Mouse (Mus musculus) intestine, postnatal 0 days (tissue): ENCODE results near the gene Cdip1. TPM values are rescaled to one million over a fixed set of nuclear protein-coding genes. Genes with fewer than 3 reads are reported as not detected.

ENCODE experiments used
- ATAC-seq: fragments of 200-750 bp; cut with Nextera tagmentation; 2 replicates; pipeline ENCODE4 v1.8.0; 2017; ENCODE audit warnings: mild to moderate bottlenecking, moderate TSS enrichment, moderate library complexity
- H3K27ac ChIP-seq: fragments of 300-500 bp; sonication (generic); 2 replicates; pipeline ENCODE4 v1.5.1; 2014; ENCODE audit warnings: mild to moderate bottlenecking, low read depth, low read length, moderate library complexity
- H3K27me3 ChIP-seq: fragments of 300-500 bp; sonication (generic); replicated peaks from 2 replicates; pipeline ENCODE4 v1.6.1; 2014; ENCODE audit warnings: low read length, mixed read lengths; ENCODE audit not compliant: control insufficient read depth, insufficient read depth
- H3K36me3 ChIP-seq: fragments of 300-500 bp; sonication (generic); 2 replicates; pipeline ENCODE4 v1.6.1; 2014; ENCODE audit warnings: mild to moderate bottlenecking, moderate library complexity; ENCODE audit not compliant: control insufficient read depth, insufficient read depth
- H3K4me1 ChIP-seq: fragments of 300-500 bp; sonication (generic); replicated peaks from 2 replicates; pipeline ENCODE4 v1.6.1; 2014; ENCODE audit warnings: antibody characterized with exemption, low read length, mixed read lengths; ENCODE audit not compliant: control insufficient read depth, insufficient read depth
- H3K4me2 ChIP-seq: fragments of 300-500 bp; sonication (generic); replicated peaks from 2 replicates; pipeline ENCODE4 v1.6.1; 2014; ENCODE audit warnings: low read depth, mild to moderate bottlenecking, moderate library complexity
- H3K4me3 ChIP-seq: fragments of 300-500 bp; sonication (generic); 2 replicates; pipeline ENCODE4 v1.5.1; 2014; ENCODE audit warnings: low read depth, low read length
- H3K9ac ChIP-seq: fragments of 300-500 bp; sonication (generic); 2 replicates; pipeline ENCODE4 v1.6.1; 2014; ENCODE audit warnings: mild to moderate bottlenecking, low read depth, low read length
- H3K9me3 ChIP-seq: fragments of 300-500 bp; sonication (generic); 2 replicates; pipeline ENCODE4 v1.6.1; 2016; ENCODE audit warnings: mixed run types; ENCODE audit not compliant: control insufficient read depth
- CTCF ChIP-seq: sonication (generic); IDR thresholded peaks from 2 replicates; pipeline ENCODE4 v1.5.1; 2016; ENCODE audit warnings: low read depth, mild to moderate bottlenecking, control low read depth, antibody characterized with exemption, moderate library complexity
- WGBS: fragments of 180-500 bp; shearing (Covaris S2); extraction: QIAGEN DNeasy Blood & Tissue Kit; methylation state at CpG from one replicate; pipeline ENCODE4 v1.1.7; 2014; 5-methylcytosine and 5-hydroxymethylcytosine counted together
- polyA plus RNA-seq: library from polyadenylated mRNA; unstranded; fragments of >200 nt; fragmentation: Nextera tagmentation; extraction: Ambion mirVana; gene quantifications from 2 replicates; pipeline ENCODE4 v1.2.1, GENCODE M21; 2015

Gene Cdip1
- polyA plus RNA-seq, 1 experiment from 2014 or later = 68.0 TPM

DNA sequence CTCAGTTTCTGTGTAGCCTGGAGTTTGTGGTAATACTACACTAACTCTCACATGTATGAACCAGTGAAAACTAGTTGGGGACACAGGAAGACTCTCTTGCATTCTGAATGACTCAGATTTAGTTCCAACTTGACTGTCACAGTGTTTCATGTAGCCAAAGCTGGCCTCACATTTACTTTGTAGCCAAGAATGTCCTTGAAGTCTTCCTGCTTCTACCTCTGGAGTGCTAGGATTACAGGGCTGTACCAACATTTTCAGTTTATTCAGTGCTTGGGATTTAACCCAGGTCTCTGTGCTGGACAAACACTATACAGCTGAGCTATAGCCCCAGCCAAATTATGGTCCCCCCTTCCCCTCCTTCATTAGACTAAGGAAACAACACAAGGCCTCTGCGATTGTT is 47.9 kb downstream of the Cdip1 start:
- no peaks in the 10 kb centered on the region for H3K4me1 ChIP-seq
- WGBS = 97% methylated on average over 1 of the region's 1 CpGs
- no peak for ATAC-seq

DNA sequence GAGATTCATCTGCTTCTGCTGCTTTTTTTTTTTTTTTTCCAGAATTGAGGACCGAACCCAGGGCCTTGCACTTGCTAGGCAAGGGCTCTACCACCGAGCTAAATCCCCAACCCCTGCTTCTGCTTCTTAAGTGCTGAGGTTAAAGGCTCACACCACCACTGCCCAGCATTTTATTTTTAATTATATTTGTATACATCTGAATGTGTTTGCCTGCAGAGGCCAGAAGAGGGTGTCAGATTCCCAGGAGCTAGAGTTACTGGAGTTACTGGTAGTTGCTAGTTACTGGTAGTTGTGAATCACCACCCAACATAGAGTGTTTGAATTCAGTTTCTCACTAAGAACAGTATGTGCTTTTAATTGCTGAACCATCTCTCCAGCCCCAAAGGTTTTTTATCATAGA is 50.1 kb downstream of the Cdip1 start:
- no peaks in the 10 kb centered on the region for H3K27me3 ChIP-seq
- H3K4me2 ChIP-seq = no peak overlapping the region
- no peak overlapping the region for H3K4me3 ChIP-seq
- no peak overlapping the region for H3K9ac ChIP-seq
- 85% methylated on average over 2 of the region's 2 CpGs for WGBS
- H3K4me1 ChIP-seq = no peaks in the 10 kb centered on the region
- H3K27ac ChIP-seq = no peak overlapping the region
- H3K36me3 ChIP-seq = no peaks in the 10 kb centered on the region
- ATAC-seq = no peak
- TF ChIP-seq CTCF = peak; percentile 34
- H3K9me3 ChIP-seq = no peaks in the 10 kb centered on the region

More for the DNA sequence above, 47.9 kb downstream of the Cdip1 start:
- no peak overlapping the region for H3K9ac ChIP-seq
- TF ChIP-seq CTCF = no peak
- H3K36me3 ChIP-seq = no peaks in the 10 kb centered on the region
- H3K27ac ChIP-seq = no peak overlapping the region
- no peaks in the 10 kb centered on the region for H3K9me3 ChIP-seq
- no peak overlapping the region for H3K4me3 ChIP-seq
- no peaks in the 10 kb centered on the region for H3K27me3 ChIP-seq
- no peak overlapping the region for H3K4me2 ChIP-seq

DNA sequence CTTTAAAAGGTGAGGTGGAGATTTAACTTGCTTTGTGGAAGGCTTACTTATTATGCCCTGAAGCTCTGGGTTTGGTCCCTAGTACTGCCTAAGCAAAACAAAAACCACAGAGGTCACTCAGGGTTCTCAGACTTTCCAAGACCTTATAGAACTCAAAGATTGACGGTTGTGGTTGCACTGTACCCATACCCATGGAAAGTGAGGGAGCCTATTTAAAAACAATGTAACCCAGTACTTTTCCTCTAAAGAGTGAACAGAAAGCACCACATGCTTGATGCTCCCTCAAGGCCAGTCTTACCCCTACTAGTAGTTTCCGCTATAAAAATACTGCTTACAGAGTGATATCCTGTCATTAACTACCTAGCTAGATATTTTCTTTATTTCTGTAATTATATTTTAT is 53.8 kb downstream of the Cdip1 start:
- Histone ChIP-seq H3K4me1 (no peaks in the 10 kb centered on the region), H3K36me3 (no peaks in the 10 kb centered on the region), H3K27me3 (no peaks in the 10 kb centered on the region), H3K27ac (no peak overlapping the region), H3K4me2 (no peak overlapping the region), H3K9ac (no peak overlapping the region), H3K9me3 (no peaks in the 10 kb centered on the region), H3K4me3 (no peak overlapping the region)
- no peak for TF ChIP-seq CTCF
- ATAC-seq = no peak
- 82% methylated on average over 2 of the region's 2 CpGs for WGBS

DNA sequence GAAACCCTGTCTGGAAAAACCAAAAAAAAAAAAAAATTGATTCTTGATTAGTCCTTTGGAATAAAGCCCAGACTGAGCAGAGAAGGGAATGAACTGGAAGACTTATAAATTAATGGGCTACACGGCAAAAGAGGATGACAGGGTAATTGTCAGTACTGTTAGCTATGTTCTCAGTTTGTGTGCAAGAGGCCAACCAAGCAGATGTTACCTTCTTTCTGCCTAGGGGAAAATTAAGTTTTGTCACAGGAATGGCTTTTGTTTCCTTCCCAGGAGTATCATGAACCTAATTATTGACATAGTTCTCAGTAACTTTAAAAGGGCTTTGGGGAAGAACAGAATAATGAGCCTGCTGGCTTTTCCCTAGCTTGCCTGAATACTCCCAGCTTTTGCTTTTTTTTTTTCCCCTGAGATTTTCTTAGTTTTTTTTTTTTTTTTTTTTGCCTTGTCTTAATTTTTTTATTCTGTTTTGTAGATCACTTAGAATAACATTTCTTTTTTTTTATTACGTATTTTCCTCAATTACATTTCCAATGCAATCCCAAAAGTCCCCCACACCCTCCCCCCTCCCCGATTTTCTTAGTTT is 59.2 kb downstream of the Cdip1 start:
- Histone ChIP-seq H3K36me3 (no peaks in the 10 kb centered on the region), H3K9me3 (no peaks in the 10 kb centered on the region), H3K9ac (no peak overlapping the region), H3K27me3 (no peaks in the 10 kb centered on the region), H3K27ac (no peak overlapping the region), H3K4me1 (no peaks in the 10 kb centered on the region), H3K4me3 (no peak overlapping the region), H3K4me2 (no peak overlapping the region)
- no peak for ATAC-seq
- no peak for TF ChIP-seq CTCF
- WGBS = 80% methylated on average over 3 of the region's 3 CpGs

DNA sequence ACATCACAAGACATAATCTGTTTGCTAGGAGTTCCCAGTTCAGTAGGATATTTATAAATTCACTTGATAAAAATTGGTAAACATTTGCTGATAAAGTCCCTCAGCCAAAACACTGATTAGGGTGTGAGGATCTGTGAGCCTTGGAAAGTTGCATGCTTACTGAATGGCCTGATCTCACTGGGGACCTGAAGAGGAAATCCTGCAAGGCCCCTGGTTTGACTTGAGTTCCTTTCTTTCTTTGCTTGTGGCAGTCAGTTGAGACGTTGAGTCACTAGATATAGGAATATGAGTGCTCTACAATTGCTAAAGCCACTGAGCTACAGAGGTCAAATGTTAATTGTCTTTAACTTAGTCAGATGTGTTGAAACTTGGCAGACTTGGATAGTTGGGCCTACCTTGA is 62.1 kb downstream of the Cdip1 start:
- Histone ChIP-seq H3K4me2 (no peak overlapping the region), H3K4me1 (no peaks in the 10 kb centered on the region), H3K9ac (no peak overlapping the region), H3K27me3 (no peaks in the 10 kb centered on the region), H3K27ac (no peak overlapping the region), H3K4me3 (no peak overlapping the region), H3K9me3 (no peaks in the 10 kb centered on the region), H3K36me3 (no peaks in the 10 kb centered on the region)
- 14% methylated on average over 1 of the region's 1 CpGs for WGBS
- no peak for ATAC-seq
- TF ChIP-seq CTCF = no peak

DNA sequence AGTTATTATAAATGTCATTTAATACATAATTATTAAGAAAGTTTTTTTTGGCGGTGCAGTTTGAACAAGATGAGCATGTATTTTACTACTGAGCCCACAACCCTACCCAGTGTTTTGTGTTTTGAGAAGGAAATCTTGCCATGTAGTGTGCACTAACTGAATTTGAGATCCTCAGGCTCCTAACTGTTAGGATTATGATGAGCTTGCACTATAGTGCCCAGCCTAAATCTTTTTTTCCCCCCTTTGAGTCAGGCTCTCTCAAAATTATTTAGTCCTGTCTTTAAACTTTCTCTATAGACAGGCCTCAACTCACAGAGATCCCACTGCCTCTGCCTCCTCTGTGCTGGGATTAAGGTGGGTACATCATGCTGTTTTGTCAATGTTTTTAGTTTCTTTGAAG is 62.6 kb downstream of the Cdip1 start:
- Histone ChIP-seq H3K9ac (no peak overlapping the region), H3K9me3 (no peaks in the 10 kb centered on the region), H3K27me3 (no peaks in the 10 kb centered on the region), H3K4me3 (no peak overlapping the region), H3K36me3 (no peaks in the 10 kb centered on the region), H3K4me2 (0 out of 2 replicates have a peak overlapping the region, but pooled peaks have one; percentile 18), H3K4me1 (no peaks in the 10 kb centered on the region), H3K27ac (no peak overlapping the region)
- no peak for TF ChIP-seq CTCF
- ATAC-seq = no peak
- WGBS = 93% methylated on average over 1 of the region's 1 CpGs
